Mouse (Mus musculus): ENCODE measurements around the gene Cbfb.
A peak's percentile ranks its signal among the peaks of the same experiment; 100 is the strongest.

Gene Cbfb

DNA sequence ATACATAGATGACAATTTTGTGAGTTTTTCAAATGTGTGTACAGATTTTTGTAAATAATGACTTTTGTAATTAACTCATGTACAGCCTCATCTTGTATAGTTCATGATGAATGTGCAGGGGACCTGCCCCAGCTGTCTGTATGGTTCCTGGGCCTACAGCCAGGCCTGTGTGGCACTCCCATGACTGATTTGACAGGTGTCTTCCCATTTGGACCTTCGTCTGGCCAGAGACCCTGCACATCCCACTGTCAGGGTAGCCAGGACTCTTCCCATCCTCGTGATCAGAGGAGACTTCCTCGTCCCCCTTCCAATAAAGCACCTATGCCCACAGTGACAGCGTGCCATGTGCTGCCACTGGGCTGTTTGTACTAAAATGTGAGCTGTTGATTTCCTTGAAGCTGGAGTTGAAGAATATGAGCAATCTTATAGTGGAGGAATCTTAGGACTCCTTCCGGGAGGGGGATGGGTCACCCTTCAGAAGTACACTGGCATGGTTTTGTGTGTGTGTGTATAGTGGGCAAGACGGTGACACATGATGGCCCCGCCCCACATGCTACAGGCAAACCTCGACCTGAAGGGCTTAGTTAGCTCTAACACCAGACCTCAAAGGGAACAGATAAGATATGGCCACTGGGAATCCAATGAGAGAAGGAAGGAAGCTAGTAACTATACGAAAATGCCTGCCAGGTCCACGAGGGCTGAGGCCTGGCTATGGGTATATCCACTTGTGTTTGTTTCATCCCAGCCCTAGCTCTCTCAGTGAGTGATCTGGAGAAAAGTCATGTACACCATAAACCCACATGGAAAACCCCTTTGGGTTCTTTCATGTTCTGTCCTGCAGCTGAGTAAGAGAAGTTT is 82.4 kb downstream of the Cbfb start:
- no peak for DNase-seq

DNA sequence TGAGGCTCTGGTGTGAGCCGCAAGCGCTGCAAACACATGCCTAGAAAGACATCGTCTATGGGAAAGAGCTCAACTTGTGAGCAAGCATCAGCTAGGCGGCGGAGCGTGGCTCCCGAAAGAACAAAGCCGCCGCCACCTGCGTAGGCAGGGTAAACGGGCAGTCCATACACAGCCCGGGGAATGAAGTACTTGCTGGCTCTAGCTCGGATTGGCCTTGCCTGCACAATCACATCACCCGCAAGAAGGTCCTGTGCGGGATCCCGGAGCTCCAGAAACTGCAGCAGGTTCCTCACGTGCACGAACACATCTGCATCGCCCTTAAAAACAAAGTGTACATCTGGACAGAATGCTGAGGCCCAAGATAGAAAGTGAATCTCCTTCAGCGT is 83.3 kb downstream of the Cbfb start:
- no peak for DNase-seq

DNA sequence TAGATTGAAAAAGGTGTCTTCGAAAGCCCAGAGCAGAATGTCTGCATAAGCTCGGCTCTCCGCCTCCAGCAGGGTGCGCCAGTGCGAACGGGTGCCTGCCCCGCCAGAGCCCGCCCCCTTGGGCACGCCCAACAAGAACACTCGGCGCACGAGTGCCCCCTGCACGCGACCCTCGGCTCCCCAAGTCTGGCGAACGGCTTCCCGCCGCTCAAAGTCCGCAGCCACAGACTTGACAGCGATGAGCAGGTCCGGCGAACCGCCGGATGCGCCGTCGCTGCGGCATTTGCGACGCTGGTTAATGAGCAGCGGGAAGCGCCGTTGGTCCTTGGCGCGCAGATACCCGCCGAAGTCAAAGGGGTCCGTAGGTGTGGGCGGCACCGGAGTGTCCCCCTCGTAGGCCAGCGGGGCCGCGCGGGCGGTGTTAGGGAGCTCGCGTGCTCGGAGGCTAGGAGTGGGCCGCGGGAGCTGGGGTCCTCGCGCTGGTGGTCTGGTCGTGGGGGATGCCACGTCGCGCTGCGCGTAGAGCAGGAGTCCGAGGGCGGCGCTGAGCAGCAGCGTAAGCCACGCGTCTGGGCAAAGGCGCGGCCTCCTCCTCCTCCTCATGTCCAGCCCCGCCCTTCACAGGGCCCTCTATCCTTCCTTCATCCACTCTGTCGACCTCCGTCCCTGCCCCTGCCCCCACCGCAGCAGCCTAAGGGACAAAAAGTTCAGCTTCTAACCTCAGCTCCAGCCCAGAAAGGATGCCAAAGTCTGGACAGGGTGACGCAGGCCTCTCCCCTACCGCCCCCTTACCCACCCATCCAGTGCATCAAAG is 83.9 kb downstream of the Cbfb start:
- peak; percentile 78 to 83 for DNase-seq

DNA sequence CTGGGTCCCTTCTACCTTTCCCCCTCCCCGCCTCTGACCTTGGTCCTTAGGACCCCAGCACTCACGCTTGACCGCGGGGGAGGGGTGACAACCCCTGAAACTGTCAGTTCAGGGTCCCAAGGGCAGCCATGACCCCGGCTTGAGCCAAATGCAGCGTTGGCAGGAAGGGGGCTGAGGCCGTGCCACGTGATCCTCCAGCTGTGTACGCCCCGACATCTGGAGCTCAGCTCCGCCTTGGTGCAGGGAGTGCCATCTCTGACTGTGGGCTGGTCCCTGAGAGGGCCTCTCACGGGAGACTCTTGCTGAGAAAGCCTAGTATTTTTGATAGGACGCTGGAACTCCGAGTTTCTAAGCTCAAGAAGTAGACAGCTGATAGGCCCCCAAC is 84.5 kb downstream of the Cbfb start, which contains the start of gene B3gnt9:
TSS of gene B3gnt9 (minus strand) at position 188 of the 385 bp plus-strand sequence.
- no peak for DNase-seq

DNA sequence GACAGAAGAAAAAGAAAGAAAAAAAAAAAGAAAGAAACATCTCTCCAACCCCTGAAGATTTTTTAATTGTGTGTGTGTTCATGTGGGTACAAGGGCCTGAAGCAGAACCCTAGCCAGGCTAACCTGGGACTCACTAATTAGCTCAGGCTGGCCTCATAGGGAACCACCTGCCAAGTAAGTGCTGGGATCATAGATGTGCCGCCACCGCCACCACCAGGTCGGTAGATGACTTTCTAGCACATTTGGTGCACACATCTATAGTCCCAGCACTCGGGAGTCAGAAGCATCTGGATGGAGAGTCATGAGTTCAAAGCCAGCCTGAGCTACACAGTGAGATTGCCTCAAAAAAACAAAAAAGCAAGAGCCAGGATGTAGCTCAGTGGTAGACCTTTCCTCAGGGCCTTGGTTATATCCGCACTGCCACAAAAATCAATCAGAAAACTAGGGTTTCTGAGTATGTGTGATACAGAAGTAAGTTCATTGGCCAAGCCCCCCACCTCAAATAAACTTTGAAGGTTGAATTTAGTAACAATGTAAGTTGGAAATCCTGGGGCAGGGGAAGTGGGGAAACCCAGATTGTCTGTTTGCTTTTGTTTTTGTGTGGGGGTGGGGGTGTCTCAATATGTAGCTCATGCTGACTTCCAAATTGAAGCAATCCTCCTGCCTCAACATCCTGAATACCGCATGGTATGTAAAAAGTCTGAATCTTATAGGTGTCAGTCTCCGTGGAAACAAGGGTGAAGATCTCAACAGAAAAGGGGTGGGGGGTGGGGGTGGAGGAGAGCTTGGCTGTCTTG is 87.0 kb downstream of the Cbfb start:
- no peak for DNase-seq

DNA sequence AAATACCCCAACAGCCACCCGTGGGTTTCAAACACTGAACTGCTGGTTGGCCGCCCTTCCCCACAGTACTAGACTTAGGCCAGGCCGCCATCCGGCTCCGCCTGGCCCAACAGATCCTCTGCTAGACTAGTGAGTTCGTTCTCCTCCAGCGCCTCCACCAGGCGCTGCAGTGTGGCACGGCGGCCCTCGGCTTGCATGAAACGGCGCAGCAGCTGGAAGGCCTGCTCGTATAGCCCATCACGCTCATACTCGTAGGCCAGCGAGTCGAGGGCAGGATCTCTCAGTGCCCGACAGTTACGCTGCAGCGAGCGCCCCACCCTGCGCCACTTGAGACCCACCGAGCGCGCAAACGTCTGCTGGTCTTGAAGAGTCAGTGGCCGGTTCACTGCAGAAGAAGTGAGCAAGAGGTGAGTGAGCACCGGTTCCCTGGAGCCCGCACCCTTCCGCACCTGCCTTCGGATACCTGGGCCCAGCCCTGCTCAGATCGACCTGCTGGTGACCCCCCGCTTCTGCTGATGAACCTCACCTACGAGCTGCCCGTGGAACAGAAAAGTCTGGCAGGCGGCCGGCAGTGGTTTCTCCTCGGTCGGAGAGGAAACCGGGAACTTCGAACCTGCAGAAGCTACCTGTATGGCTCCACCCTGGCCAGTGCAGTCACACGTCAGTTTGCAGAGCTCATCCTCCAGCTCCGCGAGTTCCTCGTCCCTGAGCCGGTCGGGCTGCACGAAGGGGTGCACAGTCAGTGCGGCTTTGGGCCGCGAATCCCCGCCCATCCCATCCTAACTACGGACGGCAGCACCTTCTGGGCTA is 88.6 kb downstream of the Cbfb start:
- peak in 1 of 2 experiments; percentile 33 for DNase-seq

DNA sequence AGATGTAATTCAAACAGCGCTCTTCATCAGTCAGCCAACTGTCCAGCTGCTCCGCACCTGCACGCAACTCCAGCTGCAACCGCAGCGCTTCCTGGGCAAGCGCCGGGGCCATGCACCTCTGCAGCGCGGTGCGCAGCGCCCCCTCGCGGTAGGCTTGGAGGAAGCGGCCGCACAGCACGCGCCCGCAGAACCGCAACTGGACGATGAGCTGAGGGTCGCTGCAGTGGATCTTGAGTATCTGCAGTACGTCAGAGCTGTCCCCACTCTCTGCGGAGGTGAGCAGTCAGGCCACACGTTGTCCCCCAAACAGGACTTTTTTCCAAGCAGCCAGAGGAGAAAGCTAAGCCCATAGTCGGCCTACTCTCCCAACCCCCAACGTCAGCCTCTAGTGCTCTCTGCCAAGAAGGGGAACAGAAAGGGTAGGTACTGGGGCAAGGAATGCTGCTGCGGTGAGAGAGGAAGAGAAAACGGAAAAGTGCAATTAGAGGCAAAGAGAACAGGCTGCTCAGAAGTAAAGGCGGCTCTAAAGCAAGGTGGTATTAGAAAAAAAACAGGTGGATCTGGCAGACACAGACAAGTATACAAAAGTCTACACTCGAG is 89.3 kb downstream of the Cbfb start:
- DNase-seq: peak; percentile 73 to 75

DNA sequence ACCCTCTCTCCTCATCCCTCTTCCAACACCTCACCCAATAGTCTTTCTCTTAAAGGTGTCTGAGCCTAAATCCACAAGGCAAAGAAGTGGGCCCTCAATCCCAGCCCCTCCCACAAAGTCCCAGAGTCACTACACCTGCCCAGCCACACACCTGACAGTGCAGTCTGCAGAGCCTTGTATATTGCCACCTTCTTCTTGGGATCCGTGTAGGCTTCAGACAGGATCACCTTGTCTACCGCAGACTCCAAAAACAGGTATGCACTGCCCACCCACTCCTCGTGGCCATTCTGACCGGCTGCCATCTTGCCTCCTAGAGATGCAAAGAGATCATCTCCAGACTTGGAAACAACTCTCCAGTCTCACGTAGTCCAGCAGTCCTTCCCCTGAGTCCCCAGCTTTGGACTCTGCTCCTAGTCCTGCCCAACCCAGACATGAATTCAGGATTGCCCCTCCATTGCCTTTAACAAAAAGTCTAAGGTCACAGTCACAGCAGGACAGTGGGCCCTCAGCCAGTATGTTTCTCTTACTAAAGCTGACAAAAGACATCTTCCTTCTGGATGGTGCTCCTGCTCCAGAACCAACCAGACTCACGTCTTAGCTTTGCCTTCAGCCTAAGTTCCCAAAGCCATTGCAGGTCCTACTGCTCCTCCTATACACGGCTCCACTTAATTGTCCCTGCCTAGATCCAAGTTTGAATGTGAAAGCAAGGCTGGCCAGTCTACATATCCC is 90.1 kb downstream of the Cbfb start:
- DNase-seq: no peak

DNA sequence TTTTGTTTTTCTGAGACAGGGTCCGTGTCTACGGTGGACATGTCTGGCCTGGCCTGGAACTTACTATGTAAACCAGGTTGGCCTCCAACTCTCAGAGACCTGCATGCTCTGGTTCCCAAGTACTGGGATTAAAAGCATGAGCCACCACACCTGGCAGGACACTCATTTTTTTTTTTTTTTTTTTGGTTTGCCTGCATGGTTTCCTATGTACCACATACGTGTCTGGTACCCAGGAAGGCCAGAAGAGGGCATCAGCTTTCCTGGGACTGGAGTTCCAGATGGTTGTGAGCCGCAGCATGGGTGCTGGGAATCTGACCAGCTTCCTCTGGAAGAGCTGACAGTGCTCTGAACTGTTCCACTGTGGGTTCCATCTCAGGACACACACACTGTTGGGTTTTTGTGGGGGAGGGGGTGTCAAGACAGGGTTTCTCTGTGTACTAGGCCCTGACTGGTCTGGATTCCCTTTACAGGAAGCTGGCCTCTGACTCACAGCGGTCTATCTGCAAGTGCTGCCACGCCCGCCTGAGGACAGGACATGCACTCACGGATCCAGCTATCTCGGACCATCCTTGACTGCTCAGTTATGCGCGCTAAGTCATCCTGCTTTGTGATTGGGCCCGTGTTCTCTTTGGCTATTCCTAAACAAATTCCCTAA is 91.0 kb downstream of the Cbfb start:
- DNase-seq: no peak

DNA sequence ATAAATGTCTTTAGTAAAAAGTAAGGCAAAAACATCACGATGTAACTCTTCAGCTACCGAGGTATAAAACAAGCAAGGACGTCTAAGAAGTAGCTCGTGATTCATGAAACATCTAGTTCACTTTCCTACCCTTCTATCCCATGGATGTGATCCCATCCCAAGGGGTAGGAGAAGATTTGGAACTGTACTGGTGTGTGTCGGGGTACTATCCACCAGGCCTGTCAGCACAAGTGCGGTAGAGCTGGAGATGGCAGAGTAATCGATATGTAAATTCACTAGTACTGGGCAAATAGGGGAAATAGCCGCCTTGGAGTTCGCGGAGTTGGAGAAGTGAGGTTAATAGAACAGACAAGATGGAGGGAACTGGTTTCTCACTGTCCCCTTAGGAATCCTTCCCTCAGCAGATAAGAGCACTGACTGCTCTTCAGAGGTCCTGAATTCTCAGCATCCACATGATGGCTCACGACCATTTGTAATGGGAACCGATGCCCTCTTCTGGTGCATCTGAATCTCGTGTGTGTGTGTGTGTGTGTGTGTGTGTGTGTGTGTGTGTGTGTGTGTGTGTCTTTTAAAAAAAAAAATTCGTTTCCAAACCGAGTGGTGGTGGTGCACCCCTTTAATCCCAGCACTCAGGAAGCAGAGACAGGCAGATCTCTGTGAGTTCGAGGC is 92.9 kb downstream of the Cbfb start:
- no peak for DNase-seq

DNA sequence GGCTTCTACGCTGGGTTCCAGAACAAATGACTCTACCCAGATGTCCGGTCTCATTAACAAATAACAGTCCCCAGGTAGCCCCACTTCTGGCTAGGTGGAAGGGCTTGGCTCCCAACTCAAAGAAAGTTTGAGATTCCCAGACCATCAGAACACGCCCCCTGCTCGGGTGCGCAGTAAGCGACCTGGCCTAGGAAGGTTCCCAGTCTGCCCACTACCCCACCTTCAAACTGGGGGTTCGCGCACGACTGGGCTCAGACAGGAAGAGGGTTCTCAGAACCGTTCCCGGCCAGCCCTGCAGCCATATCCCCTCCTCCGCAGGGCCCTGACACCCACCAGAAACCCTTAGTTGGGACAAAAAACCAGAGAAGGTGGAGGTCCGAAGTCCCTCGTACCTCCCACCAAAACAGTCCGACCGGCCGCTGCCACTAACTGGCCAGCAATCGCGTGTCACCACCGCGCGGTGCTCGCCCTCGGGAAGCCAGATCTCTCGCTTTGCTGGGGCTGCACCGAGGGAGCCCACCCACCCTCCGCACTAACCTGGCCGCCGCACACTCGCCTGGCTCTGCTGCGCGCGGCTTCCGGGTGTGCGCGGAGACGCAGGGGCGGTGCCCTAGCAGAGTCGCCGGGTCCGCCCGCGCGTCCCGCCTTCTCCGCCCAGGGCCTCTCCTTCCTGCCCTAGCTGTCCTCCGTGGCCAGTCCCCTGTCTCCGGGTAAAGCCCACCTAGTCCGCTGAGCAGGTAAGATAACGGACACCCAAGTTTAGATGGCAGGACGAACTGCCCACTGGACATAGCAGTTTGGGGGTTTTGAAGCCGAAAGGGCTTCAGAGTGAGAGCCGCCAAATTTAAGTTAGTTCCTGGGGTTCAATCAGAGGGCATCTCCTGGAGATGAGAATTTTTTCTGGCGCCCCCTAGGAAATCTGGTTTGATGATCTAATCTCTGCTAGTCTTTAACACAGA is 93.8 kb downstream of the Cbfb start, which contains the start of the genes Tradd and Fbxl8:
TSS of gene Tradd (minus strand) at position 586 of the 959 bp plus-strand sequence.
TSS of gene Fbxl8 (plus strand) at position 625 of the 959 bp plus-strand sequence.
- peak; percentile 49 to 59 for DNase-seq

DNA sequence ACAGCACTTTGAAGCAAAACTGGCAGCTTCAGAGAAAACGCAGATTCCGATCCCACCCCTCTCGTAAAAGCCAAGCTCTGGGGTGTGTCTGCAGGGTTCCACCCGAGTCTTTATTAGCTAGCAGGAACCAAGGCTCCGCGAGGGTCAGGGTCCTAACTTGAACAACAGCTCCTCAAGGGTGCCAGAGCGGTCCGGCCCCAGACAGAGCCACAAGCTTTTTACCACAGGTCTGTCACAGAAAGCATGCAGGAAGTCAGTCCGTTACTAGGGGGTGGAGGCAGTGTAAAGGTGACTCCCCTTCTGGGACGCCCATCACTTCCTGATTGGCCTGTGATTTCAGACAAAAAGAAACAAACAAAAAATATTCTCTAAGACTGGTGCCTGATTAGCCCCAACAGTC is 94.7 kb downstream of the Cbfb start:
- no peak for DNase-seq

DNA sequence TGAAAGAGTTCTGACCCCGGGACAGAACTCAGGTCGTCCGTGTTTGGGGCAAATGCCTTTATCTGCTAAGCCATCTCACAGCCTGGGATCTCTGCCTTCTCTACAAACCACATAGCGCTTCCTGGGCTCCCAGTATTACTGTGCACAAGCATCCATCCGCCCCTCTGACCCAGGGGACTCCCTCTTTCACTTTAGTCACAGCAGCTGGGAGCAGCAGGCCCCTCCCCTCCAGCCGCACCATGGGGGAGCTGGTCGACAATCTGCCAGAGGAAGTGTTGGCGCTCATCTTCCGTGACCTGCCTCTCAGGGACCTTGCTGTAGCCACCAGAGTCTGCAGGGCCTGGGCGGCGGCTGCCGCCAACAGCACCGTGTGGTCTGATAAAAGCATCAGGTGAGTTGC is 96.3 kb downstream of the Cbfb start:
- no peak for DNase-seq

Measured in cerebellum, postnatal 36 days (tissue).